Mouse (Mus musculus) ovary, adult 18-20 months (tissue): Measurements from ENCODE around the gene Camk2d.

ENCODE experiments used
- DNase-seq: peaks from one replicate; pipeline ENCODE4 v3.0.0; 2022; ENCODE audit warnings: low spot score, mixed read lengths

Camk2d gene

GRCm38 (mm10) chr3:126612748-126613509 is 16.8 kb downstream of the Camk2d start:
- DNase-seq, result no peak

GRCm38 (mm10) chr3:126613510-126614128 is 17.5 kb downstream of the Camk2d start:
- no peak for DNase-seq

DNA sequence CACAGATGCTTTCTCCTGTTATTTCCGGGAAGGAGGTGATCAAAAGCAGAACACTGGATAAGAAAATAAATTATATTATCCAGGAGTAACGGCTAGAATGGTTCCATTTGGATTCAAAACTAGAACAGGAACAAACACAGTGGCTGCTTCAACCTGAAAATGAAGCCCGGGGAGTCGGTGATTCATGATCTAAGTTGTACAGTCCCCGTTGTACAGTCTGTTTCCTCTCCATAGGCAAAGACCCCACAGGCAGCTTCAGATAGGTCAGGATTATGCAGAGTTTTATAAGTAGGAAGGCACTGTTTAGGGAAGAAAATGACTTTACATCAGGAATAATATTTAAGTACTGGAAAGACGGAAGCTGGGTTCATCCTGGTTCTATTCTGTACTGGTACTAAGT is 19.2 kb downstream of the Camk2d start:
- DNase-seq, result no peak

- no peak for DNase-seq
These were observed 24.1 kb downstream of the Camk2d start for GRCm38 (mm10) chr3:126620152-126620551.

- no peak for DNase-seq
These were observed 26.4 kb downstream of the Camk2d start for GRCm38 (mm10) chr3:126622509-126622908.

DNA sequence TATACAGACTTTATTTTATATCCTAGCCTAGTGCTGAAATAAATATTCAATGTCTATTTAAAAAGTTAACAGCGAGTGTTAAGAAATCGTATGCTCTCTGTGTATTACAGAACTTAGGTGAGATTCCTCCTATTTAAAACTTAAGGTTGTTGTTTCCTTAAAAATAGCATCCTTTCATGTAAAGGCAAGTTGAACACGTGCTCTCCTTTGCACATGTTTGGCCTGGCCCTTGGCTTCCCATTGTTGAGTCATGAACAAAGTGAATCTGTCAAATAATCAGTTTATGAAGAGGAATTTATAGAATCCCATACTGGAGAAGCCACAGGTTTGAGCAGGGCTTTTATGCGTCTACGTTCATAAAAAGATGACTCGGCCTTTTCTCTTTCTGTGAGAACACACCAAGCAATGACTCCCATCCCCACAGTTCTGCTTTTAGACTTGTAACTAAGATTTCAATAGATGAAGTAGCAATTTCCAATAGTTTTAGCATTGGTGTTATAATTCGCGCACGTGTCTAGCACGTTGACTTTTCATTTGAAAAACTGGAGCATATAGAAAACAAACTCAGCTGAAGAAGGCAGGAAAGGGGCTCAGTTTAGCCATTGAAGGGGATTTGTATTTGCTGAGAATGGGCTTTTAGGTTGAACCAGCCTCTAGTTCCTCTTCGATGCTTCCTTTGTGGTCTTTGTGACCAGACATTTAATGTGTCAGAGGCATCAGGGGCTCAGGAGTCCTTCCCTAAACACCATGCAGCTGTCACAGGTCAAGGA is 29.1 kb downstream of the Camk2d start:
- no peak for DNase-seq

GRCm38 (mm10) chr3:126625764-126626040 is 29.6 kb downstream of the Camk2d start:
- DNase-seq, result no peak

DNA sequence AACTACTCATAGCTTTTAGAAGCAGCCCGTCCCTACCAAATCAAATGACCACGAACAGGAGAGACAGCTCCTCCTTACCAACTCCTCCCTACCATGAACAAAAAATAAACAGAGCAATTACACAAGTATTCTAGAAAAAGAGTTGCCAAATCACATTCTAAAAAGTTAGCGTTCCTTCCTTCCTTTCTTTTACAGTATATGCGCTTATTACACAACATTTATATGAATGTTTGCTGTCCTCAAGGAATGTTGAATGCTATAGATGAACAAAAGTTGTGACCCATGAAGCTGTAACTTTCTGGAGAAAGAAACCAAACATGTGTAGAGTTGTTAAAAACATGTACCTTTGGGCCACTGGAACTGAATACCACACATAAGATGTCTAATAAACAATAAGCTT is 31.9 kb downstream of the Camk2d start:
- DNase-seq, result no peak

GRCm38 (mm10) chr3:126628380-126628779 is 32.3 kb downstream of the Camk2d start:
- no peak for DNase-seq

DNA sequence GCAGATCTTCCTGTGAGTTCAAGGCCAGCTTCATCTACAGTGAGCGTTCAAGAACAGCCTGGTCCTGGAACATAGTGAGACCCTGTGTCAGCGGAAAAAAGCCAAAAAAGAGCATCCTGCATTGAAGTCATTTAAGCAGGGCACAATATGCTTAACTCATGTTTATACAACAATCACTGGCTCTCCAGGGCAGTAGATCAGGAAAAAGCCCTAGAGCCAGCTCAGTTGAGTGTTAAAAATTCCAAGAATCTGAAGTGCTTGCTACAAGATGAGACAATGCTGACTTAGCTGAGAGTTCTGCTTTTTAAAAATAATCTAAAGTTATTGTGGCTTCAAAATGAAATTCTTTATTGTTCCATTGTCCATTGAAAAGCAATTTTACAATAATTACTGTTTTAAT is 32.9 kb downstream of the Camk2d start:
- no peak for DNase-seq

GRCm38 (mm10) chr3:126630111-126630869 is 34.2 kb downstream of the Camk2d start:
- no peak for DNase-seq

DNA sequence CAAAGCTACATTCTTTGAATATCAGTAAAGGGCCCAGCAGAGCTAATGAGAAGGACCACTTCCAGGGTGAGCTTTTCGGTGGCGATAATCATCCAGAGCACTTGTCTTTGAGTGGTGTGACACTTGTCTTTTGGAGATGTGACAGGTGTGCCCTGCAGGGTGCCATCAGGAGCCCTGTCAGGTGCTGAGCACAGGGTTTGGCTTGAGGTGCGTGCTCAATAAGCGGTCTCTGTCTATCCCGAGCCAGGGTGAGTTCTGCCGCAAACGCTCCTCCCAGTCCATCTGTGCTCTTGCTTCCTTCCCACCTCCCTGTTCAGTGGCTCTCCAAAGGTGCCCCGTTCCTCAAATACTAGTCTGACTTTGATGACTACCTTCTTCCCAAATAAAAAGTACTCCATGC is 35.5 kb downstream of the Camk2d start:
- no peak for DNase-seq

- DNase-seq, result no peak
These were observed 36.5 kb downstream of the Camk2d start for GRCm38 (mm10) chr3:126632580-126632979.

DNA sequence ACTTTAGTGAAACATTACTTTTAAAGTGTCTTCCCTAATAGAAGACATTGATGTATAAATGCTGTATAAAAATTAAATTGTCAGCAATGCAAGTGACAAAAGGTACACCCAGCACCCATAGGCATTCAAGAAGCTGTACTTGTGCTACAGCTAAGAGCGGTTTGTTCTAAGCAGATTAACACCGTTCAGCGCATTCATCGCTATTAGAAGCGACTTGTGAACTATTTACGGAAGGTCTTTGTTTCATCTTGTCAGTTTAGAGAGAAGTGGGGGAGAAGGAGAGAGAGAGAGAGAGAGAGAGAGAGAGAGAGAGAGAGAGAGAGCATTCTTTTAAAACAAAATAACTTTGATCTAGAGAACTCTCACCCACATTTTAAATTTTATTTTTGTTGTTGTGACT is 38.1 kb downstream of the Camk2d start:
- no peak for DNase-seq

DNA sequence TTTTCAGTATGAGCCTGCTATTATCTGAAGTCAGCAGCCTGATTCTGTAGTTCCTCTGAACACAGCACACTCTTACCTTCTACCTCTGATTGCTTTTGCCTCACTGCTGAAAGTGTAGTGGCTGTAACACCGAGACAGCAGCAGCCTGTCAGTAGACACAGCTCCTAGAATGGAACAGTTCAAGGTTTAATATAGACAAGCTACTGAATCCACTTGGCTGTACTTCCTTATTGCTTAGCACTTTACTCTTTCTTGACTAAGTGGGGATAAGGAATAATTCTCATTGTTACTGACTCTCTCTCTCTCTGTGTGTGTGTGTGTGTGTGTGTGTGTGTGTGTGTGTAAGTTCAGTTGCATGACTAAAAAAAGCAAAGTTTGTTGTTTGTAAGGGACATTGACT is 42.2 kb downstream of the Camk2d start:
- DNase-seq, result no peak

DNA sequence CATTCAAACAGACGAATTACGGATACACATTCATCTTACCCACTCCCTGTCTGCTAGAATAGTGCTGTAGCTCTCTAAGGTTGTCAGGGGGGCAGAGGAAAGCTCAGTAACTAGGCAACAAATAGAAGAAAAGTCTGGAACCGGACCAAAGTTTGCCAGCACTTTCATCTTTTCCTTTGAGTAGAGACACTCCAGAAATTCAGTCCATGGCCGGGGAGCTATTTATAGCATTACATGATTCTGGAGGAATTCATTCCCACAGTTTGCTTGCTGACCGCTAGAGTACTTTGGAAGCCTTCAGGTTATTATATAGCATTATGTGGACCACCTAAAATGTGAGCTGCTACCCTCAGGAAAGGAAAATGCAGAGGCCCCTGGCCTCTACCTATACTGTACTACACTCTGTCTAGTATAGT is 43.0 kb downstream of the Camk2d start:
- peak; percentile 16 for DNase-seq

GRCm38 (mm10) chr3:126640443-126641251 is 44.5 kb downstream of the Camk2d start:
- no peak for DNase-seq

DNA sequence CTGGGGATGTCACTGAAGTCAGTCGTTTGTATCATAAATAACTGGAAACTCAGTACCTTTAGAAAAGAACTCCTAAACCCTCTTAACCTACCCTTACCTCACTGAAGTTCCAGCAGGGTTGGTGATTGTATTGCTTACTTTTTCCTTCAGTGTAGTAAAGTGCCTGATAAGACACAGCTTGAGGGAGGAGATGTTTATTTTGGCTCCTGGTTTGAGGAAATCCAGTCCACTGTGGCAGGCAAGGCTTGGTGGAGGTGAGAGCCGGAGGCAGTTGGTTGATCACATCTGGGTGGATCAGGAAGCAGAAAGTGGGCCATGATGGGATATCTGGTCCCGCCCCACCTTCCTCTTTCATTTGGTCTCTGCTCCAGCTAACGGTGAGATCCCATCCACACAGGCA is 45.3 kb downstream of the Camk2d start:
- DNase-seq, result no peak

DNA sequence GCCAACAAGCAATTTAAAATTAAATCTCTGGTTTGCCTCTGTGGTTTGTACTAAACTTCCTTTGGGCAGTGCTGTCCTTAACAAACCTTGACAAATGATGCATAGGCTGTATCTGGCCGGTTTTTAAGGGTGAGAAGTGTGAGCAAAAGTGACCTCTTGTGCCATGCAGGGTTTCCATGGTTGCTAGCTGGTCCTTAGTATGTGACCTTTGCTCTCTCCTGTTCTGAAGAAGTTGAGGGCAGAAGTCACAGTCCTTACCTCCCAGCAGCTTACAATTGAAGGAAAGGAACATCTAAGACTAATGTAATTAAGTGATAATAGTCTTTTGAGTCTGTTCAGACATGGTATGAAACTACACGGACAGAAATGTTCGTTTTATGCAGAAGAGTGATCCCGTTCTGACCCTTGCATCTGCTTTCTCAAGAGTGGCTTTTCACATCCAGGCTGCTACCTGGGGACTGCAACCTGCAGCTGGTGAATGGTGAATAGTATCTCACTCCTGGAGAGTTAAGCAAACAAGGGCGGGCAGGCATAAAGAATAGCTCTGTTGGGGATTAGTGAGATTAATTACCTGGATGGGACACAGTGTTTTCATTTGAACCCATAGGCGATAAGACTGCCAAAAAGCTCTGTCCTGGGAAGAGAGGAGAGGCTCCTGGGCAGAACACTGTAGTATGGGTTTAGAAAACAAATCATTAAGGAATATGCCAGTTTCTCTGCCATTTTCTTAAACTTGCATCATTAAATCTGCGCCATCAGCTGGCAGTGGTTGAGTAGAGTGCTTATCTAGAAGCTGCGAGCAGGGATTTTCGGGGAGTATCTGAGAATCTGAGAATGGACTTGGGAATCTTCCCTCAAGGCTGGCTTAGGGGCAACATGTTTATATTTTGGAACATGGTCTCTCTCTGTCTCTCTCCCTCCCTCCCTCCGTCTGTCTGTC is 47.2 kb downstream of the Camk2d start:
- no peak for DNase-seq

GRCm38 (mm10) chr3:126650332-126650731 is 54.2 kb downstream of the Camk2d start:
- DNase-seq, result no peak

GRCm38 (mm10) chr3:126650747-126651146 is 54.6 kb downstream of the Camk2d start:
- DNase-seq, result no peak
